Mouse (Mus musculus): Measurements from ENCODE around the gene Mfsd4b1.

DNA sequence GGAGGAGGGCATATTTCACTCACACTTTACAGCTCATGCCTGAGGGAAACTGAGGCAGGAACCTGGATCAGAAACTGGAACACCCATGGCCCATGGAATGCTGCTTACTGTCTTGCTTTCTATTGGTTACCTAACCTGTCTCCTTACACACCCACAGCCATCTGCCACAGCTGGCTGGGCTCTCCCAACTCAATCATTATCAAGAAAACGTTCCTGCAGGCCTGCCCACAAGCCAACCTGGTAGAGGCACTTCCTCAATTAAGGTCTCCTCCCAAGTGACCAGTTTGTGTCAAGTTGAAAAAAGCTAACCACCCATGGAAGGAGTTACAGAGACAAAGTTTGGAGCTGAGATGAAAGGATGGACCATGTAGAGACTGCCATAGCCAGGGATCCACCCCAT lies 63.2 kb downstream of the Mfsd4b1 start:
- TF ChIP-seq POLR2A (IDR thresholded peaks at IDR 0.05; ENCODE audit: low read depth, low read length) (no peak), CTCF (IDR thresholded peaks at IDR 0.05; ENCODE audit: extremely low read depth, insufficient read length, insufficient replicate concordance, low read depth, low read length) (no peak)
